Mouse (Mus musculus) common myeloid progenitor, adult 5-6 weeks (primary cell): Measurements from ENCODE around the gene Ppp4r4. TPM values are rescaled to one million over a fixed set of nuclear protein-coding genes. Genes with fewer than 3 reads are reported as not detected.
"Not testable (repeated sequence)": the region's sequence is repeated elsewhere in the genome, so short reads cannot be mapped to it uniquely, and the experiment has no call there.

Source experiments
- ATAC-seq: replicated peaks from 2 replicates; pipeline ENCODE4 v1.8.0; 2016; ENCODE audit warnings: low read depth, mild to moderate bottlenecking, moderate TSS enrichment, inconsistent platforms; ENCODE audit not compliant: poor library complexity, severe bottlenecking
- total RNA-seq: library from RNA; stranded (forward); fragments of 200-1000, 187-1606 nt; gene quantifications from 2 replicates; pipeline ENCODE4 v1.2.3, GENCODE M21; 2017

The Ppp4r4 gene
- 0.59 TPM in 1 of 2 replicates, not detected in the other for total RNA-seq

GRCm38 (mm10) chr12:103532020-103532648 lies at the start of gene Ppp4r4:
Gene Ppp4r4 (plus strand): TSS chr12:103532283.
- peak; percentile 88 for ATAC-seq

- no peak for ATAC-seq
Measured at GRCm38 (mm10) chr12:103482781-103483180, 49.3 kb upstream of the Ppp4r4 start.

DNA sequence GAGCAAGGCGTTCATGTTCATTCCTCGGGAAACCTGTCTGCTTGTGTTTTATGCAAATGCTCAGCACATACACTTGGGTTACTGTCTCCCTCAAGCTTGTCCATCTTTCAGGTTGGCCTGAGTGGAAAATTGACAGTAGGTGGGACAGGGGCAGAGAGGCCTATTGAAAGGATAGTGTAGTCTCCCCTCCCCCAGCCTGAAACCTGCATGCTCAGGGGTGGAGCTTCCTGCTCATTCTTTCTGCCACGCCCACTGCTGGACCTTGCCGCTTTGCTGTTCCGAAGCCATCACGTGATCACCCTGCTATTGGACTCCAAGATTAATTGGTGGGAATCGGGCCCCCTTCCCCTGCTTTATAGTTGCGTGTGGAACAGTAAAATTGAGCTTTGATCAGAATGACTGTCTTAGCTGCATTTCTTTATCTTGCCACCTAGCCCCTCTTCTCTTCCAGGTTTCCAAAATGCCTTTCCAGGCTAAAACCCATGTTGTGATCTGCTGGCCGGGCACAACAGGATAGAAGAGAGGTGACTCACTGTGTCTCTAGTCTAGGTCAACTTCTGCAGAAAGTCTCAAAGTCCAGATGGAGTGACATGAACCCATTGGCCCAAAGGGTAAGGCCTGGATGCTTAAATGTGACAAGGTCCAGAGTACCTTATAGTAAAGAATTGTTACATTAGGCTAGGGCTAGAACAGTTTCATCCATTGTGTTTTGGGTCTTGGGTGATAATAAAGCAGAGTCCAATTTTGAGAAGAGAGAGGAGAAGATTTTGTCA lies 47.7 kb upstream of the Ppp4r4 start:
- not testable (repeated sequence) for ATAC-seq

- ATAC-seq, result no peak
Measured at GRCm38 (mm10) chr12:103486726-103487125, 45.4 kb upstream of the Ppp4r4 start.

- ATAC-seq, result peak; percentile 37
Measured at GRCm38 (mm10) chr12:103487276-103487675, 44.8 kb upstream of the Ppp4r4 start.

DNA sequence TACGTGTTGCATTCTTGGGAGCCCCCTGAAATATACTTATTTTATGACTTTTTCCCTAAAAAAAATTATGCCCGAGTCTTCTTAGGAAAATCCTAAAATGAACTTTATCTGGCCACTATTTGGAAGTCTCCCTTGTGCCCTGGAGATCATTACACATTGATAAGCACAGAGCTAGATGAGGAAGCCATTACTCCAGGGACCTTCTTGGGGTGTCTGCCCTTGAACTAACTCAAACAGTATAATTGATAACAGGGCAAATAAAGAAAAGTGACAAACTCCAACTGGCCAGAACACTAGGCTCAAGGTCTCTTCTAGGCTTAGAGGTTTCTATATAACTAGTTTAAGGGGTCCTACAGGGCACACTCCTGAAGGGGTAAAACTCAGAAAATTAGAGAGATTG lies 44.3 kb upstream of the Ppp4r4 start:
- ATAC-seq, result no peak

DNA sequence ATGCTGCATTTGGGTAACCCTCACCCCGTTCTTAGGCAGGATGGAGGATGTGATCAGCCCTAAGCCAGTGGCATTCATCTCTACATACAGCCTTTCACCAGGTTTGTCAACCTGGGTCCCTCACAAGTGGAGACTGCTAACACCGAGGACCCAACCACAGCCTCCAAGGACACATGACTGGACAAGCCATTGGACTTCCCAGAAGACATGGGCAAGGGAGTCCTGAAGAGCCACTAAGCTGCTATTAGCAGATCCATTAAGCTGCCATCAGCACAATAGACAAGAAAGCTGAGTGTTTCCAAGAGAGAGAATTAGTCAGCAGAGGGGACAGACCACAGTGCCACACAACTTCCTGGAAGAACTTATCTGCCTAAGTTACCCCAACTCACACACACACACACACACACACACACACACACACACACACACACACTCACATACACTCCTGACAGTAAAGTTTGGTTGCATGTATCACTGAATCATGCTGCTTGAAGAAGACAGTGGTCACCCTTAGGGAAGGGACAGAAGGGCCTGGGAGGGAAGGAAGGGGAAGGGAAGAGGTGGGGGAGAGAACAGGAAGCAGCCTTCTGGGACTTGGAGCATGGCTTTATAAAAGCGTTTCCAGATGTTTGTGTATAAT lies 40.9 kb upstream of the Ppp4r4 start:
- peak; percentile 64 for ATAC-seq

DNA sequence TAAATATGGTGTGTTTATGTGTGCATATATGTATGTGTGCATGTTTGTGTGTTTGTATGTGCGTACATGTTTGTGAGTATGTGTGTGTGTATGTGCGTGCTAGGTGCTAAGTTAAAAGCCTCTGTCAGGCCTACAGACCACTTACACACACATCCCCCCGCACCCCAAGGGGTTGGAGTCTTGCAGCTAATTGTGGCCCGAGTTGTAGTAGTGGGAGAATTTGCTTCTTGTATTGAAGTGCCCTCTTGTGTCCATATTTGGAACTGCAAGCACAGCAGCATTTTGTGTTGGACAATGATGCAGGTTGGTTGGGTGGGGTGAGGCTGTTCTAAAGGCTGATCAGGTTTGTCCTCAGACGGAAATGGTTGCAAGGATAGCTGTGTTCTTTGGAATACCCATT lies 39.3 kb upstream of the Ppp4r4 start:
- peak; percentile 74 for ATAC-seq

- ATAC-seq, result peak; percentile 72
Measured at GRCm38 (mm10) chr12:103494486-103494885, 37.6 kb upstream of the Ppp4r4 start.

DNA sequence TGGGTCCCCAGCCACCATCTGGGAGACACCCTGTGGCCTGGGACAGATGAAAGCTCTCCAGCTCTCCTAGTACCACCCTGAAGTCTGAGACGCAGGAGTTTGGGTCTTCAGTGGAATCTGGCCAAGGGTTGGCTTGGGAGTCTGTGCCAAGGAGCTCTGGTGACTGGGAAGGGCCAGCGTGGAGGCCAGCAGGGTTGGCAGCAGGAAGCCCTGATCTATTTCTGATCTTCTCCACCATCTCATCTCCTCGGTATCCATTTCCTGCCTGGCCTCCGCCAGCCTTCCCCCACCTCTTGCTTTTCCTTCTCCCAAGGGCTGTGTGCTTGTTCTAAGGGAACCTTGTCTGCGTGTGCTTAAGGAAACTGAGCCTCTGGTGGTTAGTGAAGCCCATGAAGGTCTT lies 33.3 kb upstream of the Ppp4r4 start:
- ATAC-seq, result no peak

DNA sequence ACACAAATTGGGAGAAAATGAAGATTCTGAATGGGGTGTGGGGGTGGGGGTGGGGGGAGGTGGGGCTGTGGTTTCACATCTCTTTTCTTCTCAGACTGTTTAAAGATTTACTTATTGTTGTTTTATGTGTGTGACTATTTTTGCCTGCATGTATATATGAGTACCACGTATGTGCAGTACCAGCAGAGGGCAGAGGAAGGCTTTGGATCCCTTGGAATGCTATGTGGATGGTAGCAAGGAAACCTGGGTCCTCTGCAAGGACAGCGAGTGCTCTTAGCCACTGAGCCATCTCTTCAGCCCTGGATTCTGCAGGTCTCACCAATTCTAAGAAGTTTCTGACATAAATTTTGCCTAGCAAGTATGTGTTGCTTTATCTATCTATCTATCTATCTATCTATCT lies 32.8 kb upstream of the Ppp4r4 start:
- no peak for ATAC-seq

- ATAC-seq, result no peak
Measured at GRCm38 (mm10) chr12:103503300-103503699, 28.8 kb upstream of the Ppp4r4 start.

DNA sequence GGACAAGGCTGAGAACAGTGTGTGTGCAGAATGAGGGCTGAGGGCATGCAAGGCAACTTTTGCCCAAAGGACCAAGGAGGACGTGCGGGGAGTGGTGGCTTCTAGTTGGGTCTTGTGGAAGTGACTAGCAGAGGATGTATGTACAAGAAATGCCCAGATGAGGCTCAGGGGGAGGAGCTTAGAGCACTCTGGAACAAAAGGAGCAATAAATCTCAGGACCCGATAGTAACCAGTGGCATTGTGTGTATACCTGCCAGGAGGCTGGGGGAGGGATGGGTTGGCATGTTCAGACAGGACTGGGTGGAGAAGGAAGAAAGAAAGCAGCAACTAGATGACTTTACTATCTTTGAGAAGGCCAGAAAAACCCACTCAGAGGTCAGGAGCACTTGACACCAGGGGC lies 27.7 kb upstream of the Ppp4r4 start:
- no peak for ATAC-seq

GRCm38 (mm10) chr12:103508346-103508745 lies 23.7 kb upstream of the Ppp4r4 start:
- ATAC-seq, result no peak

DNA sequence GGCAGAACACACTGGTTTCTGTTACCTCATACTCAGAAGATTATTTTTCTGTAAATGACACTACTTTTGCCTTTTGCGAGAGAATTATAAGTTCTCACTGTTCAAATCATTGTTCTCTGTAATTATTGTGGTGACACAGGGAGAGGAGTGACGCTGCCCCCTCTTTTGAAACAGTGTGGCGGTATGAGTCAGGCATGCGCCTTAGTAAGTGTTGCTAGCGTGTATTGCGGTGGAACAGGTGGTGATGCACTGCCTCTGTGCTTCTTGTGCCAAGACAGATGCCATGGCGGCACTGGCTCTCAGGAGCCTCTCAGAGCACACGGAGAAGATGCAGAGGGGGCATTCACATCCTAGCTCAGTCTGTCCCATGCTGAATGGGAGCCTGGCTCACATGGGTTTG lies 22.2 kb upstream of the Ppp4r4 start:
- ATAC-seq, result no peak

DNA sequence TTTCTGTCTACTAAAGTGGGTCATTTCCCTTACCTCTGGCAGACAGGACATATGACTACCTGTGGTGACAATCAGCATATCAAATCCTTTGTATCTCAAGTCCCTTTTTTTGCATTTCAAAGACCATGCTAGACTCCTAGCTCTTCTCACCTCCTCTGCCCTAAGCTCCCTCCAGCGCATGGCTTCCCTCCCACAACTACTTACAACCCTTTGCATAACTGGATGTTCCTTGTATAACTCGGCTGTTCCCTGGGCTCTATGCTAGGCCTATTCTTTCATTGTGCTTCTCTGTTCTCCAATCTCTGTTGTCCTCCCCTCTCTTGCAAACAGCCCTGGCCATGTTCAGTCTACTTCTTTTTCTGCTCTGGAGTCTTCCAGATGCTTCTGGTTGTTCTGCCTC lies 20.5 kb upstream of the Ppp4r4 start:
- no peak for ATAC-seq

DNA sequence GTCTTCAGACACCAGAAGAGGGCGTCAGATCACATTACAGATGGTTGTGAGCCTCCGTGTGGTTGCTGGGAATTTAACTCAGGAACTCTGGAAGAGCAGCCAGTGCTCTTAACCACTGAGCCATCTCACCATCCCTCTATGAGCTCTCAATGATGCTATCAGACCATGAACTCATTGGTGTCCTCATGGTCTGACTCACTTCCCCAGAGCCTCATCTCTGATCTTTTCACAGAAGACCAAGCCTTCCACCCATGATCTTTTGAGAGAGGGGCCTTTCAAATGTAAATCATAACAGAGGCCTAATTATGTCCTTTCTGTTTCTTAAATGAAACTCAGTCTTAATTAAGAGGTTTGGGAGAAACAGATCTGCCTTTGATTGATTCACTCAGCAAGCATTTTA lies 19.0 kb upstream of the Ppp4r4 start:
- ATAC-seq, result no peak

DNA sequence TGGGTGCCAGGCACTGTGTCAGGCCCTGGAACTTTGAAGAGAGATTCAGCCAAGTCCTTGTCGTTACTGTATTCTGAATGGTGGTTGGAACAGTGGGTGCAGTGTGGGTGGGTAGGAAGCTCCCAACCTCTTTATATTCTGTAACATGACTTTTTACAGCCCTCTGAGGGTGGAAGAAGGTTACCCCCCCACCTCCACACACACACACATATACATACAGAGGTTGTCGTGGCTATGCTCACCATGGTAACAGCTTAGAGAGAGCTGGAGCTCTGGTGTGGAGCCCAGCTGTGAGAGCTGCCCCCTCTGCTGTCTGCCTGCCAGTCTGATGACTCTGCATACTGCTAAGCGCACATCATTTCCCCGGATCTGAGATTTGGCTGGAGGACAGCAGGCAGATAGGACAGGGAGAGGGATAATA lies 18.6 kb upstream of the Ppp4r4 start:
- ATAC-seq, result no peak

DNA sequence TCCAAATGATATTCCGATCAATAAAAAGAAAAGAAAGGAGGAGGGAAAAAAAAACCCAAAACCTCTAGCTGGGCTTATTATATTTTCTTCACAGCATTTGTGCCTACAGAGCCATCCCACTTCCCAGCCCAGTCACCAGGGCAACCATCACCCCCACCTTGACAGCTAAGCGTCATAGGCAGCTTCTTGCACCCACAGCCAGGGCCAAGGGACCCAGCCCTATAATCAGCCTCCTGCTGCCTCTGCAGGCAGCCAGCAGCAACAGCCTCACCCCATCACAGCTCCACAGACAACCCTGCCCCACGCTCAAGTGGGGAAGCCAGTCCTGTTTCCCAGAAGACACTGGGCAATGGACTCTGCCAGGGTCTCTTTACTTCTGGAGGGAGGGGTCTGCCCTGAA lies 17.7 kb upstream of the Ppp4r4 start:
- no peak for ATAC-seq

- no peak for ATAC-seq
Measured at GRCm38 (mm10) chr12:103515638-103516037, 16.4 kb upstream of the Ppp4r4 start.

DNA sequence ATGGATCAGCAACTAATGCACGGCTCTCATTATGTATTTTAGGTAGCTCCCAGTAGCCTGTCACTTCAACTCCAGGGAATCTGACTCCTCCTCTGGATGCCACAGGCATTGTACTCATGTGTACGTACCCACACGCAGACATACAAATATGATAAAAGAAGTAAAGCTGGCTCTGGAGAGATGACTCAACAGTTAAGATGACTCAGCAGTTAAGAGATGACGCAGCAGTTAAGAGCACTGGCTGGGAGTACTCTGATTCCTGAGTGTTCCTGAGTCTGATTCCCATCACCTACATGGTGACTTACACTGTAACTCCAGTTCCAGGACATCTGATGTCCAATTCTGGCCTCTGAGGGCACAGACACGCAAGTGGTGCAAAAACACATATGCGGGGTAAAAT lies 13.4 kb upstream of the Ppp4r4 start:
- no peak for ATAC-seq
